Mouse (Mus musculus) C2C12 (cell line): Measurements from ENCODE around the gene Fbxl5.

ENCODE experiments used
- CEBPB ChIP-seq: IDR thresholded peaks from one replicate; pipeline ENCODE4 v1.6.1; 2011; ENCODE audit warnings: low read depth, mild to moderate bottlenecking, control low read depth, moderate library complexity
- CTCF ChIP-seq: IDR thresholded peaks from one replicate; pipeline ENCODE4 v1.5.1; 2011; ENCODE audit not compliant: control insufficient read depth, insufficient read depth, insufficient read length
- FOSL1 ChIP-seq: IDR thresholded peaks from one replicate; pipeline ENCODE4 v1.8.0; 2011; ENCODE audit warnings: mild to moderate bottlenecking, low read length; ENCODE audit not compliant: poor library complexity, insufficient read depth, severe bottlenecking
- MAX ChIP-seq: IDR thresholded peaks from one replicate; pipeline ENCODE4 v1.6.1; 2011; ENCODE audit warnings: mild to moderate bottlenecking, control low read depth
- MYOD1 ChIP-seq: IDR thresholded peaks from one replicate; pipeline ENCODE4 v1.6.1; 2011; ENCODE audit warnings: low read depth; ENCODE audit not compliant: control insufficient read depth, insufficient read length

DNA sequence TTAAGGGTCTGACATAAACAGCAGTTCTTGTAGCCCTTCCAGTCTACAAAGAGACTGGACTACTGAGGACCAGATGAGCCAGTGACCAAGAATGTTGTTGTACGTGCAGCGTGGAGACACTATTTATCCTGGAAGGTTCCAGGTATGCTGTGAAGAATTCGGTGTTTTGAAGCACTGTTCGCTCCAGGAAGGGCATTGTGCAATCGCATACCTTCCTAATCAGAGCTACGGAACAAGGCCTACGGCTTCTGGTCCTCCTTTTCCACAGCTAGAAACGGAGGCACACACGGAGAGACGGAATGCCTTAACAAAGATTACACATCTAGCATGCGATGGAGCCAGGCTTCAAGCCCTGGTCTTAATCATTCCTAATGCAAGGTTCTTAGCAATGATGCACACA lies 653 bp downstream of the Fbxl5 start:
- TF ChIP-seq CTCF = no peak
- no peak for TF ChIP-seq MYOD1
- TF ChIP-seq MAX = no peak
- TF ChIP-seq FOSL1 = no peak
- no peak for TF ChIP-seq CEBPB
